Mouse (Mus musculus): Measurements from ENCODE around the gene Smu1. TPM values are rescaled to one million over a fixed set of nuclear protein-coding genes. Genes with fewer than 3 reads are reported as not detected.

Smu1 gene
- total and polyA plus RNA-seq, 2 experiments from 2014 or later: 56.2 to 104 TPM

DNA sequence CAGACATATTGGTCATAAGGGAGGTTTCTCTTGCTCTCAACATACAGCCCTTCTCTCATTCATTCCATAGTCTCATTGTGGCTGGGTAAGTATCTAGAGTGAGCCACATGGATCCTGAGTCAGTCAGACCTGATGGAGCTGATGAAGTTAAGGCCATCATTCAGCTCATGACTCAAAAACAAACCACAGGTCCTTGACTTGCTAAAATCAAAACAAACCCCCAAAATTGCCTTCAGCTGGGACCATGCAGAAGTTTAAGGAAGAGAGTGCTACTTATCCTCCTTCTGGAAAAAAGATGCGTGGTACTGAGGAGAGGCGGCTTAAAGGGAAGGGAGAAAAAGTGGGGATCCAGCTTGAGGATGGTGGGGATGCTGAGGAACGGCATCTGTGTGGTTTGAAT is 38.0 kb upstream of the Smu1 start:
- Histone ChIP-seq H3K27ac (no peak overlapping the region), H3K27me3 (ENCODE audit: insufficient read depth, low read length) (no peaks in the 10 kb centered on the region), H3K4me3 (ENCODE audit: low read length) (no peak overlapping the region), H3K4me1 (ENCODE audit: insufficient read depth, low read length) (no peaks in the 10 kb centered on the region), H3K36me3 (ENCODE audit: insufficient read depth, low read length) (no peaks in the 10 kb centered on the region), H3K9me3 (ENCODE audit: low read length) (no peaks in the 10 kb centered on the region), H3K4me2 (ENCODE audit: low read depth, low read length) (no peak overlapping the region), H3K9ac (replicated peaks; ENCODE audit: low read length) (no peak overlapping the region)
- DNase-seq (ENCODE audit: low spot score): no peak
- ATAC-seq: no peak
- WGBS: 90% methylated on average over 3 of the region's 3 CpGs
- TF ChIP-seq CTCF (IDR thresholded peaks at IDR 0.05; ENCODE audit: low read depth): no peak

- Histone ChIP-seq H3K9ac (replicated peaks; ENCODE audit: low read length) (no peak overlapping the region), H3K9me3 (ENCODE audit: low read length) (no peaks in the 10 kb centered on the region), H3K4me2 (ENCODE audit: low read depth, low read length) (no peak overlapping the region), H3K27ac (no peak overlapping the region), H3K4me3 (ENCODE audit: low read length) (no peak overlapping the region), H3K27me3 (ENCODE audit: insufficient read depth, low read length) (no peaks in the 10 kb centered on the region), H3K4me1 (ENCODE audit: insufficient read depth, low read length) (no peaks in the 10 kb centered on the region), H3K36me3 (ENCODE audit: insufficient read depth, low read length) (no peaks in the 10 kb centered on the region)
- ATAC-seq (no peak), DNase-seq (ENCODE audit: low spot score) (no peak)
- no peak for TF ChIP-seq CTCF (IDR thresholded peaks at IDR 0.05; ENCODE audit: low read depth)
Observed at GRCm38 (mm10) chr4:40794320-40794719, 36.6 kb upstream of the Smu1 start.

DNA sequence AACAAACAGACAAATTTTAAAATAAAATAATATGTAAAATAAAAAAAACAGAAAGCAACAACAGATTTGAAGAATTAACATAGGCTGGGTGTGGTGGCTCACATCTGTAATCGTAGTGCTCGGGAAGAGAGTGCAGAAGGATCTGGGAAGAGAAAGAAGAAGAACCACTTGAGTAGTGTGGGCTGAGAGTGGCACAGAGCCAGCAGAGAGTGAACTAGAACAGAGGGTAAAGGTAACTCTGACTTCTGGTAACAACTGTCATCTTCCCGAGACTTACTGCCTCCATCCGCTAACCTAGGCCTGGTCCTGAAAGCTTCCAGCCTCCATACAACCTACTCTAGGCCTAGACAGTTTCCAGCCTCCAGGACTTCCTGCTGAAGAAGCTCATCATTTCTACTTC is 33.5 kb upstream of the Smu1 start:
- no peak for TF ChIP-seq CTCF (IDR thresholded peaks at IDR 0.05; ENCODE audit: low read depth)
- no peak overlapping the region for H3K9ac ChIP-seq (replicated peaks; ENCODE audit: low read length)
- H3K4me2 ChIP-seq (ENCODE audit: low read depth, low read length): no peak overlapping the region
- no peaks in the 10 kb centered on the region for H3K36me3 ChIP-seq (ENCODE audit: insufficient read depth, low read length)
- ATAC-seq (no peak), DNase-seq (ENCODE audit: low spot score) (no peak)
- no peak overlapping the region for H3K27ac ChIP-seq
- no peaks in the 10 kb centered on the region for H3K4me1 ChIP-seq (ENCODE audit: insufficient read depth, low read length)
- H3K27me3 ChIP-seq (ENCODE audit: insufficient read depth, low read length): no peaks in the 10 kb centered on the region
- 93% methylated on average over 4 of the region's 4 CpGs for WGBS
- H3K4me3 ChIP-seq (ENCODE audit: low read length): no peak overlapping the region
- no peaks in the 10 kb centered on the region for H3K9me3 ChIP-seq (ENCODE audit: low read length)

- Histone ChIP-seq H3K4me1 (ENCODE audit: insufficient read depth, low read length) (no peaks in the 10 kb centered on the region), H3K4me2 (ENCODE audit: low read depth, low read length) (no peak overlapping the region), H3K9me3 (ENCODE audit: low read length) (no peaks in the 10 kb centered on the region), H3K36me3 (ENCODE audit: insufficient read depth, low read length) (no peaks in the 10 kb centered on the region), H3K27ac (no peak overlapping the region), H3K9ac (replicated peaks; ENCODE audit: low read length) (no peak overlapping the region), H3K4me3 (ENCODE audit: low read length) (no peak overlapping the region), H3K27me3 (ENCODE audit: insufficient read depth, low read length) (no peaks in the 10 kb centered on the region)
- WGBS: 71% methylated on average over 4 of the region's 4 CpGs
- ATAC-seq (no peak), DNase-seq (ENCODE audit: low spot score) (no peak)
- no peak for TF ChIP-seq CTCF (IDR thresholded peaks at IDR 0.05; ENCODE audit: low read depth)
Observed at GRCm38 (mm10) chr4:40786578-40786977, 28.9 kb upstream of the Smu1 start.

- no peak for TF ChIP-seq CTCF (IDR thresholded peaks at IDR 0.05; ENCODE audit: low read depth)
- no peak overlapping the region for H3K4me2 ChIP-seq (ENCODE audit: low read depth, low read length)
- WGBS: 78% methylated on average over 9 of the region's 9 CpGs
- no peaks in the 10 kb centered on the region for H3K4me1 ChIP-seq (ENCODE audit: insufficient read depth, low read length)
- H3K9me3 ChIP-seq (ENCODE audit: low read length): no peaks in the 10 kb centered on the region
- no peak overlapping the region for H3K4me3 ChIP-seq (ENCODE audit: low read length)
- DNase-seq (ENCODE audit: low spot score): no peak
- no peaks in the 10 kb centered on the region for H3K27me3 ChIP-seq (ENCODE audit: insufficient read depth, low read length)
- no peak for ATAC-seq
- H3K9ac ChIP-seq (replicated peaks; ENCODE audit: low read length): no peak overlapping the region
- H3K27ac ChIP-seq: no peak overlapping the region
- H3K36me3 ChIP-seq (ENCODE audit: insufficient read depth, low read length): no peaks in the 10 kb centered on the region
Observed at GRCm38 (mm10) chr4:40785620-40786166, 28.0 kb upstream of the Smu1 start.

GRCm38 (mm10) chr4:40784556-40785169 is 26.9 kb upstream of the Smu1 start:
- DNase-seq (ENCODE audit: low spot score): no peak

DNA sequence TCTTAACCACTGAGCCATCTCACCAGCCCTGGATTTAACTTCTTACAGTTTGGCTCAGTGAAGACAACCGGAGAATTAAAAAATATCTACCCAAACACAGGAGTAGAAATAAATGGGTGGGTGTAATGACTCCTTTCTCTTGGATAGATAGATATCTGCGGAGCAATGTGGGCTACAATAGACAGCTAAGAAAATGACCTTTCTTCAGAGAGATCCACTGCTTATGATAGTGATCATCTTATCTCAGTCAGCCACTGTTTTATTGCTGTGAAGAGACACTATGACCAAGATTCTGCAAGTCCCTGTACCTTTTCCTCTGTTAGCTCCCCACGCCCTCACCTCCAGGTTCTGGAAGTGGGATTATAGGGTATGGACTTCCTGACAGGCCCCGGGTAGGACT is 25.3 kb upstream of the Smu1 start:
- Histone ChIP-seq H3K4me1 (ENCODE audit: insufficient read depth, low read length) (no peaks in the 10 kb centered on the region), H3K4me3 (ENCODE audit: low read length) (no peak overlapping the region), H3K4me2 (ENCODE audit: low read depth, low read length) (no peak overlapping the region), H3K27ac (no peak overlapping the region), H3K27me3 (ENCODE audit: insufficient read depth, low read length) (no peaks in the 10 kb centered on the region), H3K9ac (replicated peaks; ENCODE audit: low read length) (no peak overlapping the region), H3K9me3 (ENCODE audit: low read length) (no peaks in the 10 kb centered on the region), H3K36me3 (ENCODE audit: insufficient read depth, low read length) (no peaks in the 10 kb centered on the region)
- whole genome bisulfite sequencing: 93% methylated on average over 4 of the region's 4 CpGs
- no peak for TF ChIP-seq CTCF (IDR thresholded peaks at IDR 0.05; ENCODE audit: low read depth)
- ATAC-seq (no peak), DNase-seq (ENCODE audit: low spot score) (no peak)

More at GRCm38 (mm10) chr4:40784556-40785169, 26.9 kb upstream of the Smu1 start:
- Histone ChIP-seq H3K4me3 (ENCODE audit: low read length) (no peak overlapping the region), H3K27me3 (ENCODE audit: insufficient read depth, low read length) (no peaks in the 10 kb centered on the region), H3K36me3 (ENCODE audit: insufficient read depth, low read length) (no peaks in the 10 kb centered on the region), H3K9ac (replicated peaks; ENCODE audit: low read length) (no peak overlapping the region), H3K4me2 (ENCODE audit: low read depth, low read length) (no peak overlapping the region), H3K4me1 (ENCODE audit: insufficient read depth, low read length) (no peaks in the 10 kb centered on the region), H3K9me3 (ENCODE audit: low read length) (no peaks in the 10 kb centered on the region), H3K27ac (no peak overlapping the region)
- ATAC-seq: no peak
- 70% methylated on average over 10 of the region's 10 CpGs for WGBS
- no peak for TF ChIP-seq CTCF (IDR thresholded peaks at IDR 0.05; ENCODE audit: low read depth)

Measured in hindbrain, postnatal 0 days (tissue).